Mouse (Mus musculus) ES-Bruce4 (cell line): Measurements from ENCODE around the gene Myo1h. TPM values are rescaled to one million over a fixed set of nuclear protein-coding genes. Genes with fewer than 3 reads are reported as not detected.

Experiments
- H3K27ac ChIP-seq: 2 replicates; pipeline ENCODE4 v1.5.1; 2012; ENCODE audit warnings: low read length, inconsistent platforms; ENCODE audit not compliant: insufficient read depth
- H3K27me3 ChIP-seq: 2 replicates; pipeline ENCODE4 v1.6.1; 2012; ENCODE audit warnings: mild to moderate bottlenecking, low read length, inconsistent platforms; ENCODE audit not compliant: control insufficient read depth, poor library complexity, insufficient read depth, severe bottlenecking
- H3K36me3 ChIP-seq: 2 replicates; pipeline ENCODE4 v1.6.1; 2012; ENCODE audit warnings: inconsistent platforms, mild to moderate bottlenecking, low read length, moderate library complexity; ENCODE audit not compliant: control insufficient read depth, poor library complexity, insufficient read depth, severe bottlenecking
- H3K4me1 ChIP-seq: one replicate; pipeline ENCODE4 v1.8.1; 2011; ENCODE audit warnings: low read length; ENCODE audit not compliant: control insufficient read depth, insufficient read depth
- H3K4me3 ChIP-seq: 2 replicates; pipeline ENCODE4 v1.5.1; 2011; ENCODE audit warnings: low read depth, mild to moderate bottlenecking, low read length
- H3K9ac ChIP-seq: 2 replicates; pipeline ENCODE4 v1.6.1; 2012; ENCODE audit warnings: low read depth, mild to moderate bottlenecking, inconsistent platforms; ENCODE audit not compliant: poor library complexity, severe bottlenecking
- H3K9me3 ChIP-seq: replicated peaks from 2 replicates; pipeline ENCODE4 v1.6.1; 2012; ENCODE audit warnings: mild to moderate bottlenecking, low read length, inconsistent platforms; ENCODE audit not compliant: control insufficient read depth, poor library complexity, insufficient read depth, severe bottlenecking
- CTCF ChIP-seq: IDR thresholded peaks from one replicate; pipeline ENCODE4 v1.8.1; 2011; ENCODE audit warnings: low read depth, low read length
- EP300 ChIP-seq: IDR thresholded peaks from 2 replicates; pipeline ENCODE4 v1.6.1; 2011; ENCODE audit warnings: low read depth, low read length; ENCODE audit not compliant: insufficient read depth
- POLR2A ChIP-seq: IDR thresholded peaks from one replicate; pipeline ENCODE4 v1.8.1; 2011; ENCODE audit warnings: low read length; ENCODE audit not compliant: insufficient read depth
- polyA plus RNA-seq: library from polyadenylated mRNA; stranded (reverse); fragments of >200 nt; gene quantifications from 2 replicates; pipeline ENCODE4 v1.2.4, GENCODE M21; 2011; ENCODE audit warnings: low read depth; ENCODE audit not compliant: missing spikeins, insufficient read depth, insufficient read length

Myo1h gene
- polyA plus RNA-seq, 1 experiment, result 1.8 TPM

DNA sequence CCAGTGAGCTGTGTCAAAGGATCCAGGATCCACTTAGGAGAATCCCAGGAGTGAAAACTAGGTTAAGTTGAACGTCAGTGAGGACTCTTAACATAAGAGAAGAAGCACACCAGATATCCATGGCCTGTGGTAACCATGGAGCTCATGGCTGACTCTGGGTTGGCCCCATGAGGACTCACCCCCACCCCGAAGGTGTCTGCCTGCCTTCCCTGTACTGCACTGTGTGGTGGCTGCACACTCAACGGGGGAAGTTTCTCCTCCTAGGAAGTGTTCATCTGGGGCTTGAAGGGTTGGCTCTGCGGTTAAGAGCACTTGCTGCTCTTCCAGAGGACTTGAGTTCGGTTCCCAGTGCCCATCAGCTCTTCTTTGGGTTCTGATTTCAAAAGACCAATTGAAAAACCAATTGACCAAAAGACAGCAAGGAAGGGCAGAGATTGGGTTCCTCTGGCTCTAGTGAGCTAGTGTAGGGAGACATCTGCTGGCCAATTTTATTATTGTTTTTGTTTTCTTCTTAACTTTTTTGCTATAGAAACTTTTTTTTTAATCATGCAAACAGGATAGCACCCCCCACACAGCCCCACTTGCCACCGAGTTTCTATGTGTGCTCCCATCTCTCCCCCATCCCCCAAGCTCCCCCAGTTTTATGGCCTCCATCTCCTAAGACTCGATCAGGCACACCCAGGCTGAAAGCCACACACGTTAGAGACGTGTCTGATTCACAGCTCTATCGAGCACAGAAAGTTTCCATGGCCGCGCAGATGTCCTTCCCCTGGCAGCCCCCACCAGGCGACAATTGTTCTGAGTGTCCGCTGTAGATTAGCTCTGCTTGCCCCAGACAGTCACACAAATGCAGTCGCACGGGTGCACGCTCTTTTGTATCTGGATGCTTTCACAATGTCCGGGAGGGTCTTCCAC lies 20.1 kb downstream of the Myo1h start:
- no peaks in the 10 kb centered on the region for H3K4me1 ChIP-seq
- peak overlapping the region; percentile 16; the same call in 1 of the 2 replicates for H3K9ac ChIP-seq
- no peaks in the 10 kb centered on the region for H3K27me3 ChIP-seq
- H3K9me3 ChIP-seq, result no peaks in the 10 kb centered on the region
- H3K4me3 ChIP-seq, result peak overlapping the region; percentile 13
- peak; percentile 24 for TF ChIP-seq CTCF
- TF ChIP-seq POLR2A, result no peak
- no peak for TF ChIP-seq EP300
- H3K36me3 ChIP-seq, result no peaks in the 10 kb centered on the region
- no peak overlapping the region for H3K27ac ChIP-seq

DNA sequence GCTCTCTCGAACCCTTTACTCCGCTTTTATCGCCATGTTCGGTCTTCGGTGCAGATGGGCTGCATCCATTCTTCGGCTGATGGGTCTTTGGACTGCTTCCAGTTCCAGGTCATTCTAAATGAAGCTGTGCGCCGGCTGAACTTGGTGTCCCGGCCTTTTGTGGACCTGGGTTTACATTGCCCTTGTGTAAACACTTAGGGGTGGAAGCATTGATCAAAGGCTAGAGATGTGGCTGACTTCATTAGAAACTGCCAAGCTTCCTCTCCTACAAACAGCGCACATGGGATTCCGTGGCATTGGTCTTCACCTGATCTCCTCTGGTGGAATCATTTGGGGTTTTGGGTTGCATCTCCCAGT lies 20.7 kb downstream of the Myo1h start:
- no peaks in the 10 kb centered on the region for H3K36me3 ChIP-seq
- TF ChIP-seq POLR2A (no peak), EP300 (no peak), CTCF (no peak)
- peak overlapping the region; percentile 16; the same call in 1 of the 2 replicates for H3K9ac ChIP-seq
- H3K4me1 ChIP-seq, result no peaks in the 10 kb centered on the region
- no peaks in the 10 kb centered on the region for H3K27me3 ChIP-seq
- H3K4me3 ChIP-seq, result peak overlapping the region; percentile 13
- H3K9me3 ChIP-seq, result no peaks in the 10 kb centered on the region
- no peak overlapping the region for H3K27ac ChIP-seq

DNA sequence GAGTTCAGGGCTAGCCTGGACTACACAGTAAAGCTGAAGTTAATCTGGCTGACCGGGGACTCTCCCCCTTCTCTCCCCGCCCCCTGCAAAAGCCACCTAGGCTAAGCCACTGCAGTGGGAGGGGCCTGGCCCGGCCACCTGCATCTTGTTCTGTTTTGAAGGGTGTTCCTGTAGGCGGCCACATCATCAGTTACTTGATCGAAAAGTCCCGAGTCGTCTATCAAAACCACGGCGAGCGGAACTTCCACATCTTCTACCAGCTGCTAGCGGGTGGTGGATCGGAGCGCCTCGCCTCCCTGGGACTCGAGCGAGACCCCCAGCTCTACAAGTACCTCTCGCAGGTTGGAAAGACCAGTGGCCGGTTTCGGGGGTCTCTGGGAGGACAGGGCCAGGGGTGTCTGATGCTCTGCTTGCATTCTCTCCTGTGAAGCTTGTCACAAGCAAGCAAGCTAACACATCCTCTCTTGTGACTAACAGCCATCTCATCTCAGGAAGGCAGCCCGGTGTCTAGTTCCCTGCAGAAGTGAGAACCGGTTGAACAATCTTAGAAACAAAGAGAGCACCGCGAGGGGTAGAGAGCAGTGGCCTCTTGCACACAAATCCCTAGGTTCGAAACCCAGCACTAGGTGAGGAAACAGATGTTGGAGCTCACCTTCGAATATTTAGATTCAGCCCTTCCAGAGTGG lies 34.3 kb downstream of the Myo1h start:
- Histone ChIP-seq H3K27me3 (no peaks in the 10 kb centered on the region), H3K27ac (no peak overlapping the region), H3K36me3 (no peaks in the 10 kb centered on the region), H3K4me3 (no peak overlapping the region), H3K9me3 (no peaks in the 10 kb centered on the region), H3K4me1 (no peaks in the 10 kb centered on the region), H3K9ac (no peak overlapping the region)
- no peak for TF ChIP-seq POLR2A
- TF ChIP-seq EP300, result no peak
- no peak for TF ChIP-seq CTCF

DNA sequence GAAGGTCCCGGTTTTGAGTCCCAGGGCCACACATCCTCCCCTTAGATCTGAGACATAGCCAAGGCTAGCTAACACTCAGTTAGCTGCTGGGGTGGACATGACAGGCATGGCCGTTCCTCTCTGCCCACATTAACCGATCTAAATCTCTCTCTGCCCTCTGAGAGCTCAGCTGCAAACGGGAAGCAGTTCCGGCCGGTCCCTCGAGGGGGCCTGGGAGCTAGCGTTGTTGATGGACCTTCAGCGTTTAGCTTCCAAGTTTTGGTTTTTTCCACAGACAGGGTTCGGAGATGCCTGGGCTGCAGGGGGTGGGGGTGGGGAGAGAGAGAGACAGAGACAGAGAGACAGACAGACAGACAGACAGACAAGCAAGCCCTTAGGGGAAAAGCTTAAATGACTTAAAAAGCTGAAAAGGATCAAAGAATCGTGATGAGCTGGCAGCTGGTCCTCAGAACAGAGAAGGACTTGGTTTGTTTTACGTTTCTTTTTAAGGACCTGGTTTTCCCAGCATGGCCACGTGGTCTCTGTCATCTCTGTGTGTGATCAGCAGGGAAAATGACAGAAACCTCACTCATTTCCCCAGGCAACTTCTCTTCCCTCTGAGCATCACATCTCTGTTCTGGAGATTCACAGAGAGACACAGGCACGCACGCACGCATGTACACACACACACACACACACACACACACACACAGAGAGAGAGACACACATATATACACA lies 35.0 kb downstream of the Myo1h start:
- Histone ChIP-seq H3K9me3 (no peaks in the 10 kb centered on the region), H3K9ac (no peak overlapping the region), H3K4me1 (no peaks in the 10 kb centered on the region), H3K4me3 (no peak overlapping the region), H3K27me3 (no peaks in the 10 kb centered on the region), H3K36me3 (no peaks in the 10 kb centered on the region), H3K27ac (no peak overlapping the region)
- TF ChIP-seq CTCF, result no peak
- TF ChIP-seq POLR2A, result no peak
- TF ChIP-seq EP300, result no peak

DNA sequence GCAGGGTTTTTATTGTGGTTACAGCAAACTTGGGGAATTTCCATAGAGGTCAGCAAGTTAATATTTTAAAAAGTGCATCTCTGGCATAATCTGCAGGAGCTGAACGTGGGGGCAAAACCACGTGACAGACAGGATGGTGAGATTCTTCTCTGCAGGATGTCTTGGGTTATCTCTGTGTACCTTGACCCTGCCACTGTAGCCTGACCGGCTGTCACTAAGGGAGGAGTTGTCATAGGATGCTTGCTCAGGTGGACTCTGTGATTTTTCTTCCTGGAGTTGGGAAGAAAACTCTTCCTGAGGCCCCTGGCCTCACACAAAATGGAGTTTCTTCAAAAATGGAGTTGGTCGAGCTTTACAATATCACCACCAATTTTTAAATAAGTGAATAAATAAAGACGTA lies 54.0 kb downstream of the Myo1h start:
- H3K9me3 ChIP-seq, result no peaks in the 10 kb centered on the region
- no peak overlapping the region for H3K9ac ChIP-seq
- H3K27me3 ChIP-seq, result no peaks in the 10 kb centered on the region
- TF ChIP-seq CTCF (no peak), POLR2A (no peak), EP300 (no peak)
- no peak overlapping the region for H3K4me3 ChIP-seq
- H3K4me1 ChIP-seq, result no peaks in the 10 kb centered on the region
- H3K36me3 ChIP-seq, result no peaks in the 10 kb centered on the region
- no peak overlapping the region for H3K27ac ChIP-seq

DNA sequence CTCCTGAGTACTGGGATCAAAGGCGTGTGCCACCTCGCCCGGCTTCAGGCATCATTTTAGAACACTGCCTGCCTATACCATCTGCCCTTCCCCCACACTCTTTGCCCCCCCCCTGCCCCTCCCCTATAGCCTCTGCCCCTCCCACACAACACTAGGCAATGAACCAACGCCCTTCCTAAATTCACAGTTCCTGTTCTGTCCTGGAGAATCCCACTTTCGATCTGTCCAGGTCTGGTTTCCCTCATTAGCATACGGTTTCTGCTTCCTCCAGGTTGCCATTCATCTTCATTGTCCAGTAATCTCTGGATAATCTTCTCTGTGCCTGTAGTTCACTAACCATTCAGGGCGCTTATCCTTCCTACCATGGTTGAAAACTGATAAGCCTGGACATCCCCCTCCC lies 54.6 kb downstream of the Myo1h start:
- Histone ChIP-seq H3K36me3 (no peaks in the 10 kb centered on the region), H3K27ac (no peak overlapping the region; the same call in 1 of the 2 replicates), H3K4me3 (no peak overlapping the region), H3K9me3 (no peaks in the 10 kb centered on the region), H3K4me1 (no peaks in the 10 kb centered on the region), H3K27me3 (no peaks in the 10 kb centered on the region), H3K9ac (no peak overlapping the region)
- TF ChIP-seq POLR2A (no peak), CTCF (no peak), EP300 (no peak)
